ENCODE assay signal across 10 mouse cellular contexts in the genomic region with DNA sequence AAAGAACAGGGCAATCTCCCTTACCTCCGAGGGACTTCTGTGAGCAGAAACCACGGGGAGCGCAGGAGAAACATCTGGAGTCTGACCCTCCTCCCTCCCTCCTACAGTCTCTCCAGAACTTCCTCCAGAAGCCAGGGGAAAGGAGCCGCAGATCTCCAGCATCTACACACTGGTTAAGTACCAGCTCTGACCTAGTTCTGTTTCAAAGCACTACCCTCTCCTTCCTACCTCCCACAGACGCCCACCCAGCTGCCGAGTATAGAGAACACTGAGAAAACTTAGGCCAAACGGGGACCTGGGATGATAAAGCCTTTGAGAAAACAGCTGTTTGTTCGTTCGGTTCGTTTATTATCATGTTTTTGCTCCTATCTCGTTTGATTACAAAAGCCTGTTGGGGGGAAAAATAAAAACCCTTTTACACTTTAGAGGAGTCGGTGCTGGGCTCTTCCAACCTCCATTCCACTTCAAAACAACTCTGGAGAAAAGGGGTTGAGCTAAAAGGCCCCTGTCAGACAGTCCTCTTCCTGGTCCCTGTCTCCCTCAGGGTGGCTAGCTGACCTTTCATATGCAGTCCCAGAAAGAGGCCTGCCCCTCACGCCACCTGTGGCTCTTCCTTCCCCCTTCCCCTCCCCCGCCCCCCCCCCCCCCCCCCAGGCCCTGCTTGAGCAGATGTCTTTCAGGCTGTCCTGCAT.
DNase-seq lines count a peak whose midpoint lies in the region; ATAC-seq and TF ChIP-seq lines count a peak whose summit lies in the region.
"Had no signal": no experiment of that assay in that cellular context is flagged by ENCODE, and none has a peak within 500 bp of the region (broad histone marks: within the 10 kb centered on the region; RNA-seq: fewer than 3 reads in every experiment).

No protein-coding gene starts in this region.

- no peaks in the 10 kb centered on the region for H3K36me3 ChIP-seq in hindbrain, postnatal 0 days (ENCODE audit: insufficient read depth, low read length)
- no peaks in the 10 kb centered on the region for H3K36me3 ChIP-seq in hindbrain, embryonic 12.5 days
- no peaks in the 10 kb centered on the region for H3K36me3 ChIP-seq in heart, embryonic 13.5 days
- no peaks in the 10 kb centered on the region for H3K36me3 ChIP-seq in forebrain, embryonic 14.5 days (ENCODE audit: control insufficient read depth, insufficient read depth, low read length)

- WGBS in hindbrain, postnatal 0 days: 22% methylated on average over 13 of the region's 14 CpGs
- 15% methylated on average over 13 of the region's 14 CpGs for WGBS in hindbrain, embryonic 12.5 days
- WGBS in heart, embryonic 13.5 days: 10% methylated on average over 13 of the region's 14 CpGs
- 39% methylated on average over 13 of the region's 14 CpGs for WGBS in forebrain, embryonic 14.5 days

- no peak for DNase-seq in hindbrain, postnatal 0 days (ENCODE audit: low spot score)
- peak; percentile 77 for DNase-seq in brain, adult 2 months (ENCODE audit: low read depth, low spot score)
- no peak for DNase-seq in cerebellum, postnatal 25 days
- DNase-seq in forebrain, embryonic 14.5 days (ENCODE audit: low spot score): no peak
- no peak for DNase-seq in gastrocnemius, postnatal 36 days

- TF ChIP-seq CTCF in hindbrain, postnatal 0 days (IDR thresholded peaks at IDR 0.05; ENCODE audit: low read depth): no peak

- no peak overlapping the region for H3K4me2 ChIP-seq in hindbrain, postnatal 0 days (ENCODE audit: low read depth, low read length)
- H3K4me2 ChIP-seq in hindbrain, embryonic 12.5 days (replicated peaks): no peak overlapping the region
- peak overlapping the region; percentile 46 for H3K4me2 ChIP-seq in heart, embryonic 13.5 days
- no peak overlapping the region for H3K4me2 ChIP-seq in forebrain, embryonic 14.5 days (ENCODE audit: low read length)

- no peaks in the 10 kb centered on the region for H3K4me1 ChIP-seq in hindbrain, postnatal 0 days (ENCODE audit: insufficient read depth, low read length)
- H3K4me1 ChIP-seq in hindbrain, embryonic 12.5 days: peaks cover 12% of the 10 kb centered on the region; the same call in 1 of the 2 replicates
- H3K4me1 ChIP-seq in heart, embryonic 13.5 days: peaks cover 31% of the 10 kb centered on the region
- no peaks in the 10 kb centered on the region for H3K4me1 ChIP-seq in forebrain, embryonic 14.5 days (ENCODE audit: control insufficient read depth, insufficient read depth, low read length)

- intact Hi-C loops in gastrocnemius, postnatal 36 days (cut with DNase I): no loop called here

- no peaks in the 10 kb centered on the region for H3K9me3 ChIP-seq in hindbrain, postnatal 0 days (ENCODE audit: low read length)
- H3K9me3 ChIP-seq in hindbrain, embryonic 12.5 days (replicated peaks): no peaks in the 10 kb centered on the region
- no peaks in the 10 kb centered on the region for H3K9me3 ChIP-seq in heart, embryonic 13.5 days
- H3K9me3 ChIP-seq in forebrain, embryonic 14.5 days (replicated peaks; ENCODE audit: control insufficient read depth, low read length): no peaks in the 10 kb centered on the region

- no peak overlapping the region for H3K4me3 ChIP-seq in hindbrain, postnatal 0 days (ENCODE audit: low read length)
- H3K4me3 ChIP-seq in hindbrain, embryonic 12.5 days: no peak overlapping the region
- H3K4me3 ChIP-seq in heart, embryonic 13.5 days: no peak overlapping the region
- H3K4me3 ChIP-seq in forebrain, embryonic 14.5 days (ENCODE audit: low read depth, low read length): no peak overlapping the region
- H3K4me3 ChIP-seq: erythroblast, embryonic 14.5 days; myocyte had no signal

- no peak overlapping the region for H3K9ac ChIP-seq in hindbrain, postnatal 0 days (replicated peaks; ENCODE audit: low read length)
- H3K9ac ChIP-seq in hindbrain, embryonic 12.5 days: no peak overlapping the region
- H3K9ac ChIP-seq in heart, embryonic 13.5 days: peak overlapping the region; percentile 44
- H3K9ac ChIP-seq in forebrain, embryonic 14.5 days (ENCODE audit: low read length): no peak overlapping the region

- peak; percentile 53; the same call in 1 of the 2 replicates for ATAC-seq in hindbrain, postnatal 0 days
- ATAC-seq in hindbrain, embryonic 12.5 days (ENCODE audit: low FRiP score): no peak
- no peak for ATAC-seq in heart, embryonic 13.5 days (ENCODE audit: extremely low read depth, insufficient number of reproducible peaks, low FRiP score, low TSS enrichment)
- ATAC-seq in megakaryocyte, adult 5-6 weeks (ENCODE audit: poor library complexity, severe bottlenecking): peak; percentile 37; the same call in 1 of the 2 replicates
- no peak for ATAC-seq in forebrain, embryonic 14.5 days

- no peaks in the 10 kb centered on the region for H3K27me3 ChIP-seq in hindbrain, postnatal 0 days (ENCODE audit: insufficient read depth, low read length)
- no peaks in the 10 kb centered on the region for H3K27me3 ChIP-seq in hindbrain, embryonic 12.5 days
- no peaks in the 10 kb centered on the region for H3K27me3 ChIP-seq in heart, embryonic 13.5 days (replicated peaks)
- H3K27me3 ChIP-seq in forebrain, embryonic 14.5 days (replicated peaks; ENCODE audit: control insufficient read depth, insufficient read depth, low read length): no peaks in the 10 kb centered on the region

- peak overlapping the region; percentile 1; the same call in 1 of the 2 replicates for H3K27ac ChIP-seq in hindbrain, postnatal 0 days
- H3K27ac ChIP-seq in hindbrain, embryonic 12.5 days: no peak overlapping the region
- peak overlapping the region; percentile 81 for H3K27ac ChIP-seq in heart, embryonic 13.5 days (replicated peaks)
- H3K27ac ChIP-seq in forebrain, embryonic 14.5 days (ENCODE audit: low read depth, low read length): no peak overlapping the region

Comparison
In these comparisons a context has a peak if more than half of its experiments do, and no peak if none do; other contexts are left out.
1. ATAC-seq: peak in hindbrain, postnatal 0 days (single experiment) and megakaryocyte, adult 5-6 weeks (single experiment); none in hindbrain, embryonic 12.5 days (single experiment), heart, embryonic 13.5 days (single experiment) and forebrain, embryonic 14.5 days (single experiment).
2. H3K27ac ChIP-seq: peak in hindbrain, postnatal 0 days (single experiment) and heart, embryonic 13.5 days (single experiment); none in hindbrain, embryonic 12.5 days (single experiment) and forebrain, embryonic 14.5 days (single experiment).